Mouse (Mus musculus): ENCODE data around the gene Tgfbi. TPM values are rescaled to one million over a fixed set of nuclear protein-coding genes. Genes with fewer than 3 reads are reported as not detected.
A peak's percentile ranks its signal among the peaks of the same experiment; 100 is the strongest.

The Tgfbi gene
- polyA plus RNA-seq, 1 experiment from 2014 or later, result 5.6 TPM

DNA sequence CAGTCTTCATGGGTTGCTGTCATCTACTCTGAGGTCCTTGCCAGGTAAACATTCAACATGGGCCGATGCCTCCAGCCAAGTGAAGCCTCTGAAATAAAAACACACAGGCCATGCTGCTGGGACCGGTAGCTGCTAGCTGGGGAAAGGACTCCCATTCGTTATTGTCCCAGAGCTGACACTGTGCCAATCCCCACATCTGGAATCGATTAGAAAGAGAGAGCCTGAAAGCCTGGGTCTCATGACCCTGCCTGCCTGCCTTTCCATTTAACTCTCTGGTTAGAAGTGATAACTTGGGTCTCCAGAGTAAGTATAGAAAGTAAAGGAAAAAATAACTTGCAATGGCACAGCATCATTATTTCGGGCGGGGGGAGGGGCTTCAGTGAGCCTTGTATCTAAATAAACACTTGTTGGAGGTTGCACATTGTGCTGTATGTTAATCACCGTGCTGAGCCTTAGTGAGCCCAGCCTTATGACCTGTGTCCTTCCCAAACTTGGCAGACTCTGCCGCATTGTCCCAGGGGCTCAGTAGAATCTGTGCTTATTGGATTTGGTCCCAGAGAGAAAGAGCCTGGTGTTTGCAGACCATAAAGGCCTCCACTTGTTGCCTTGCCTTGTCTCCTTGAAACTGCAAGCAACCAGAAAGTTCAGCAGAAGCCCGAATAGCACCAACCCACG, 9.0 kb upstream of the Tgfbi start:
- H3K4me1 ChIP-seq (replicated peaks), result peaks cover 21% of the 10 kb centered on the region
- no peaks in the 10 kb centered on the region for H3K36me3 ChIP-seq
- 63% methylated on average over 10 of the region's 10 CpGs for WGBS
- ATAC-seq (ENCODE audit: low FRiP score, low read depth), result 0 out of 2 replicates have a peak, but pooled peaks have one; percentile 43
- no peak overlapping the region for H3K4me2 ChIP-seq
- H3K9me3 ChIP-seq, result no peaks in the 10 kb centered on the region
- no peaks in the 10 kb centered on the region for H3K27me3 ChIP-seq
- H3K27ac ChIP-seq (replicated peaks), result no peak overlapping the region
- no peak overlapping the region for H3K4me3 ChIP-seq
- H3K9ac ChIP-seq, result no peak overlapping the region

- Histone ChIP-seq H3K27ac (replicated peaks) (no peak overlapping the region), H3K4me3 (no peak overlapping the region), H3K27me3 (no peaks in the 10 kb centered on the region), H3K4me1 (replicated peaks) (peaks cover 21% of the 10 kb centered on the region), H3K9me3 (no peaks in the 10 kb centered on the region), H3K9ac (no peak overlapping the region), H3K4me2 (no peak overlapping the region), H3K36me3 (no peaks in the 10 kb centered on the region)
- 34% methylated on average over 11 of the region's 11 CpGs for WGBS
- ATAC-seq (ENCODE audit: low FRiP score, low read depth), result no peak
Observed at GRCm38 (mm10) chr13:56601199-56601598, 8.1 kb upstream of the Tgfbi start.

DNA sequence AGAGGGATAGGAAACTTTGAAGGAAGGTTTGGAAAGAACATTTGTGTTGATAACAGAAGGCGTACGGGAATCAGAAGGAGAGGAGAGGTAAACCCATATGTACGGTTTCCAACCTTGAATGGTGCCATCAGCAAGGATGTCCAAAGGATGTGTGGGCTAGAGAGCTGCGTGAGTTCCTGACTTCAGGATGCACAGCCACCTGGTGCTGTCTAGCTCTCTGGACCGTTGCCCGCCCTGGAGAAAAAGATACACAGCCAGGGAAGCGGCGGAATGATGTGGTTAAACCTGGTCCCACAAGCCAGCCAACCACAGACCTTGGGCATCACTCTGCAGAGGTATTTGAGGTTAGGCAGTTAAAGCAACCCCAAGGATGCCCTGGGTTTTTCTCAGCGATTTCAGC, 3.8 kb upstream of the Tgfbi start:
- Histone ChIP-seq H3K4me3 (no peak overlapping the region), H3K36me3 (no peaks in the 10 kb centered on the region), H3K4me2 (no peak overlapping the region), H3K4me1 (replicated peaks) (peaks cover 21% of the 10 kb centered on the region), H3K27ac (replicated peaks) (no peak overlapping the region), H3K9ac (no peak overlapping the region), H3K9me3 (no peaks in the 10 kb centered on the region), H3K27me3 (peaks cover 26% of the 10 kb centered on the region)
- no peak for ATAC-seq (ENCODE audit: low FRiP score, low read depth)
- WGBS, result 88% methylated on average over 9 of the region's 9 CpGs

DNA sequence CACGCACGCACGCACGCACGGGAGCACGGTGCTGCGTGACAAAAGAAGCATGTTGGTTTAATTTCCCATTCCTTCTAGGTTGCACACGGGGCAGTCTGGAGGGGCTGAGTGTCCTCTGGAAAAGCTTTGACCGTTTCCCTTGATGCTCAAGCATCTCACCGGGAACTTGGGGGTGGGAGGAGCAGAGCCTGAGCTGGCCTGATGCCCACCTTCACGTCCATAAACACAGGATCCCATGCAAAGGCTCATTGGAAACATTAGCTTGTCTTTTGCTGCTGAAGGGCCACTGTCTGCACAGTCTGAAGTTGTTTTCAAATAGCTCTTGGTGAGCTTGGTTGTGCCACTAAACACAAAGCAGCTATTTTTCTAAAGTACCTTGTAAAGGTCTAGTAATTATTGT, 2.6 kb upstream of the Tgfbi start:
- Histone ChIP-seq H3K9me3 (no peaks in the 10 kb centered on the region), H3K4me3 (no peak overlapping the region), H3K36me3 (no peaks in the 10 kb centered on the region), H3K4me1 (replicated peaks) (peaks cover 13% of the 10 kb centered on the region), H3K4me2 (no peak overlapping the region), H3K27me3 (peaks cover 33% of the 10 kb centered on the region), H3K27ac (replicated peaks) (no peak overlapping the region), H3K9ac (no peak overlapping the region)
- ATAC-seq (ENCODE audit: low FRiP score, low read depth), result no peak
- WGBS, result 75% methylated on average over 11 of the region's 11 CpGs

GRCm38 (mm10) chr13:56607225-56607624, 2.1 kb upstream of the Tgfbi start:
- H3K27me3 ChIP-seq, result peaks cover 33% of the 10 kb centered on the region
- no peak for ATAC-seq (ENCODE audit: low FRiP score, low read depth)
- H3K4me2 ChIP-seq, result no peak overlapping the region
- H3K9me3 ChIP-seq, result no peaks in the 10 kb centered on the region
- H3K4me1 ChIP-seq (replicated peaks), result peaks cover 18% of the 10 kb centered on the region
- H3K27ac ChIP-seq (replicated peaks), result no peak overlapping the region
- H3K9ac ChIP-seq, result no peak overlapping the region
- WGBS, result 67% methylated on average over 7 of the region's 7 CpGs
- no peak overlapping the region for H3K4me3 ChIP-seq
- no peaks in the 10 kb centered on the region for H3K36me3 ChIP-seq

DNA sequence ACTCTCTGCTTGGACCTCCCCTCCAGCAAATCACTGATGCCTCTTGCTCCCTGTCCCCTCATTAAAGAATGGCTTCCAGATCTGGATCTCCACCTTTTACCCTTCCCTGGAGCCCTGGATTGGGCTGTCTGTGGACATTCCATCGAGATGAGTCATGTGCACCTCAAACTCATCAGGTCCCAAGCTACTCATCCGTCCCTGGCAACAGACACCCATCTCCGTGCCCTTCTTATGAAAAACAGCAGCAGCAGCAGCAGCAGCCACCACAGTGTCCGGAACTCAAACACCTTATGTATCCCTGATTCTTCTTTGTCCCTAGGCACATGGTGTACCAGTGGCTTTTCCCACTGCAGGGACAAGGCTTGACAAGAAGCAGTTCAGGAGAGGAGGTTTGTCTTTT, 1.5 kb upstream of the Tgfbi start:
- no peak overlapping the region for H3K9ac ChIP-seq
- H3K9me3 ChIP-seq, result no peaks in the 10 kb centered on the region
- no peak for ATAC-seq (ENCODE audit: low FRiP score, low read depth)
- peaks cover 33% of the 10 kb centered on the region for H3K27me3 ChIP-seq
- WGBS, result 80% methylated on average over 4 of the region's 4 CpGs
- no peak overlapping the region for H3K4me3 ChIP-seq
- H3K36me3 ChIP-seq, result no peaks in the 10 kb centered on the region
- peaks cover 24% of the 10 kb centered on the region for H3K4me1 ChIP-seq (replicated peaks)
- H3K4me2 ChIP-seq, result no peak overlapping the region
- H3K27ac ChIP-seq (replicated peaks), result no peak overlapping the region

DNA sequence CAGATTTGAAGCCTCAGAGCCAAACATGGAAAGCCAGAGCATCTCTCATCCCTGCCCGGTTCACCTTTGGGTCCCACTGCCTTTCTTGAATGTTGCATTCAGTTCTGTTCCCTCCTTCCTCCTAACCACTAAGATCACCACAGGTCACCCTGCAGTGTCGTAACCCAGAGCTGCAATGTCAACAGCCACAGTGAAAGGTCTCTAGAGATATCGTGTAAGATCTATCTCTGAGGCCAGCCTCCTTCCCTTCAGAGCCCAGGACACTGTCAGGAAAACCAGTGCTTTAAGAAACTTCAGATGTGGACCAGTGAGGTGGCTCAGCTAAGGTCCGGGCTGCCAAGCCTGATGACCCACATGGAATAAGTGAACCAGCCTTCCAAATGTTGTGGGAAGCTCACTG, 1.8 kb downstream of the Tgfbi start:
- Histone ChIP-seq H3K9ac (no peak overlapping the region), H3K9me3 (no peaks in the 10 kb centered on the region), H3K4me3 (no peak overlapping the region), H3K4me2 (no peak overlapping the region), H3K27ac (replicated peaks) (no peak overlapping the region), H3K36me3 (no peaks in the 10 kb centered on the region), H3K4me1 (replicated peaks) (peaks cover 41% of the 10 kb centered on the region), H3K27me3 (peaks cover 33% of the 10 kb centered on the region)
- no peak for ATAC-seq (ENCODE audit: low FRiP score, low read depth)
- 80% methylated on average over 4 of the region's 4 CpGs for WGBS

DNA sequence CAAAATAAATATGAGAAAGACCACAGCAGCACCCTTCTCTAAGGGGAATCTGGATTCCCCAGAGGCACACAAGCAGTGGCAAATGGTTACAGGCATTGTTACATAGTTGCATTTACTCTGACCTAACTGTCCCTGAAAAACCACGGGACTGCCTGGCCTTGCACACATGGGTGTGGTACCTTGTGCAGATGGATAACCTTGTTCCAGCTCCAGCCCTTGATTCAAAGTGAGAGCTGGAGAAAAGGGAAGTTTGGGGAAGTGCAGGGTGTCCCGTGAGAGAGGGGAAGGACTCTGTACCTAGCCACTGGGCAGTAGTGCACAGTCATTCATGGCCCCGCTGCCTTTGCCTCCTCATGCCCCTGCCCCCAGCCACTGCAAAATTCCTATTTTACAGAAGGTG, 2.4 kb downstream of the Tgfbi start:
- Histone ChIP-seq H3K27ac (replicated peaks) (no peak overlapping the region), H3K9ac (no peak overlapping the region), H3K4me2 (no peak overlapping the region), H3K4me3 (no peak overlapping the region), H3K9me3 (no peaks in the 10 kb centered on the region), H3K27me3 (peaks cover 33% of the 10 kb centered on the region), H3K36me3 (no peaks in the 10 kb centered on the region), H3K4me1 (replicated peaks) (peaks cover 41% of the 10 kb centered on the region)
- ATAC-seq (ENCODE audit: low FRiP score, low read depth), result no peak
- 56% methylated on average over 3 of the region's 3 CpGs for WGBS

DNA sequence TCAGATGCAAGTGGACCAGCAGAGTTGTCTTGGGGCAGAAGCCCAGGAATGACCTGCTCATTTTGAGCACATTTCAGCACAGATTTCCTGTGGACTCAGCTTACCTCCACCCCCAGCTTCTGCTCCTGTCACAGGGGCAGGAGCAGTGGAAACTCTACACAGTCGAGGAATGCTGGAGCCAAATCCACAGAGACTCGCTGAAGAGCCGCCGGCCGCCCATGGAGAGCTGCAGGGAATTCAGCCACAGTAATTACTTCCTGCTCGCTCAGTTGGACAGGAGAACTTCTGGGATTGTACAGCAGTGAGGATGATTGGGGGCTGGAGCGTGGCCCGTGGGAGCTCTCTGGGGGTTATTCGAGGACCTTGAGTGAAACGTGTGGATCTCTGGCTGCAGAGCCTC, 3.0 kb downstream of the Tgfbi start:
- Histone ChIP-seq H3K4me3 (no peak overlapping the region), H3K4me2 (no peak overlapping the region), H3K9ac (no peak overlapping the region), H3K27me3 (peaks cover 33% of the 10 kb centered on the region), H3K36me3 (no peaks in the 10 kb centered on the region), H3K9me3 (no peaks in the 10 kb centered on the region), H3K27ac (replicated peaks) (no peak overlapping the region), H3K4me1 (replicated peaks) (peaks cover 41% of the 10 kb centered on the region)
- 15% methylated on average over 10 of the region's 10 CpGs for WGBS
- no peak for ATAC-seq (ENCODE audit: low FRiP score, low read depth)

DNA sequence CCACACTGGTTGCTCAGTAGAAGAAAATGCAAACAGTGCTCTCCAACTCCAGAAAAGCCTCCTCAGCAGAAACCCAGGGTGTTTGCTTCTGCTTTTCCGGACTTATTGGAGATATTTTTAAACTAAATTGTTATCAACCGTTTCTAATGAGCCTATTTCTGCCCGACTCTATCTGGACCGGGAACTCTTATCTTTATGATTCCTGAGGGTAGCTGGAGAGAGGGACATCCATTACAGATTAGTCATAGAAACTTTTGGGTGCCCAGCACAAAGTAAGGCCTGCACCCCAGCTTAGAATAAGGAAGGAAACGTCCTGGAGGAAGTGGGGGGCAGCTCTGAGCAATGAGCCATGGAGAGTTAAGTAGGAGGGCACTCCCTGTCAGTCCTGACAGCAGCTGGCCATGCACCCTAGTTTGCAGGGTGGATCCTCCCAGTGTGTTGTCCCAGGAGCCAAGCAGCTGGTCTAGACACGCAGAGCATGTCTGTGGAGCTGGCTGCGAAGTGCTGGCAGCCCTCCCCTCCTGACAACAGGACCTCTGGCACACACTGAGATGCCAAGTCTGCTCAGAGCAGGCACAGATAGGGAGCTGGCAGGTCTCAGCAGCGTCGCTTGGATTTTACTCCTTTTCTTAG, 4.2 kb downstream of the Tgfbi start:
- H3K9me3 ChIP-seq, result no peaks in the 10 kb centered on the region
- peak; percentile 40 for ATAC-seq (ENCODE audit: low FRiP score, low read depth)
- H3K4me2 ChIP-seq, result no peak overlapping the region
- peaks cover 41% of the 10 kb centered on the region for H3K4me1 ChIP-seq (replicated peaks)
- H3K27me3 ChIP-seq, result peaks cover 23% of the 10 kb centered on the region
- no peak overlapping the region for H3K4me3 ChIP-seq
- H3K36me3 ChIP-seq, result no peaks in the 10 kb centered on the region
- 58% methylated on average over 9 of the region's 9 CpGs for WGBS
- H3K27ac ChIP-seq (replicated peaks), result no peak overlapping the region
- no peak overlapping the region for H3K9ac ChIP-seq

- ATAC-seq (ENCODE audit: low FRiP score, low read depth), result no peak
- peaks cover 31% of the 10 kb centered on the region for H3K4me1 ChIP-seq (replicated peaks)
Observed at GRCm38 (mm10) chr13:56614768-56615167, 5.4 kb downstream of the Tgfbi start.

GRCm38 (mm10) chr13:56615223-56615622, 5.9 kb downstream of the Tgfbi start:
- peaks cover 10% of the 10 kb centered on the region for H3K27me3 ChIP-seq
- no peaks in the 10 kb centered on the region for H3K9me3 ChIP-seq
- no peak overlapping the region for H3K27ac ChIP-seq (replicated peaks)
- H3K36me3 ChIP-seq, result no peaks in the 10 kb centered on the region
- H3K4me3 ChIP-seq, result no peak overlapping the region
- H3K9ac ChIP-seq, result no peak overlapping the region
- peaks cover 30% of the 10 kb centered on the region for H3K4me1 ChIP-seq (replicated peaks)
- H3K4me2 ChIP-seq, result no peak overlapping the region
- WGBS, result 41% methylated on average over 10 of the region's 10 CpGs
- ATAC-seq (ENCODE audit: low FRiP score, low read depth), result no peak

More at GRCm38 (mm10) chr13:56614768-56615167, 5.4 kb downstream of the Tgfbi start:
- Histone ChIP-seq H3K4me3 (no peak overlapping the region), H3K4me2 (no peak overlapping the region), H3K27me3 (peaks cover 14% of the 10 kb centered on the region), H3K36me3 (no peaks in the 10 kb centered on the region), H3K27ac (replicated peaks) (no peak overlapping the region), H3K9me3 (no peaks in the 10 kb centered on the region), H3K9ac (no peak overlapping the region)
- 66% methylated on average over 3 of the region's 3 CpGs for WGBS

Measured in hindbrain, embryonic 15.5 days (tissue).